Mouse (Mus musculus): ENCODE results near the gene Slc6a16. TPM values are rescaled to one million over a fixed set of nuclear protein-coding genes. Genes with fewer than 3 reads are reported as not detected.
A peak's percentile ranks its signal among the peaks of the same experiment; 100 is the strongest.

Gene Slc6a16
- polyA plus RNA-seq, 2 experiments = 0.03 TPM; not detected in 1

DNA sequence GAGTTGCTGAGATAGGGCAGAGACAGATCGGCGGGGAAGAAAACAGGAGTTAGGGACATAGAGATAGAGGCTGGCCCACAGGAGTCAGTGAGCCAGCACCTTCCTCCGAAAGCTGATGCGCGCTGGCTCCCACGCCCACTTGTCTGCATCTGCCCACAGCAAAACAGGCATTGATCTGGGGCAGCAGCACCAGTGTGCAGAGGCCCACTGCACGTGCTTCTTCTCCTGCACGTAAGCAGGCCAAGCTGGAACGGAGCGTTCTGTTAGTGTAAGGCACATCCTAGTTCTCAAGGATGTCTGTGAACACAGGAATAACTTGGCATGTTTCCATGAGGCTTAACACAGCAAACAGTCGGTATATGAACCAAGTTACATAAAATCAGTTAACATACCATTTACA lies 41.9 kb upstream of the Slc6a16 start:
- Histone ChIP-seq H3K36me3 (replicated peaks; ENCODE audit: control insufficient read depth, insufficient read depth, low read depth) (no peaks in the 10 kb centered on the region), H3K9me3 (ENCODE audit: control insufficient read depth, low read length) (no peaks in the 10 kb centered on the region), H3K4me1 (replicated peaks; ENCODE audit: control insufficient read depth in 2 of 2, insufficient read depth in 2 of 2, low read length in 1 of 2) (no peaks in the 10 kb centered on the region; a peak in 1 of 4 replicates), H3K27me3 (ENCODE audit: control insufficient read depth, insufficient read depth, low read length) (no peaks in the 10 kb centered on the region; the same call in 1 of the 2 replicates), H3K27ac (no peak overlapping the region), H3K9ac (replicated peaks) (no peak overlapping the region), H3K4me2 (ENCODE audit: low read depth) (no peak overlapping the region), H3K4me3 (ENCODE audit: insufficient read depth in 1 of 2, low read depth in 2 of 2, low read length in 2 of 2) (no peak overlapping the region)
- TF ChIP-seq EP300 (IDR thresholded peaks at IDR 0.05; ENCODE audit: low read depth) (no peak), CTCF (IDR thresholded peaks at IDR 0.05; ENCODE audit: low read depth) (no peak)
- 73% methylated on average over 11 of the region's 11 CpGs for WGBS (ENCODE audit: insufficient replicate concordance)
- DNase-seq (ENCODE audit: low read depth in 3 of 3, low spot score in 3 of 3) (no peak), ATAC-seq (ENCODE audit: insufficient read depth) (no peak)

DNA sequence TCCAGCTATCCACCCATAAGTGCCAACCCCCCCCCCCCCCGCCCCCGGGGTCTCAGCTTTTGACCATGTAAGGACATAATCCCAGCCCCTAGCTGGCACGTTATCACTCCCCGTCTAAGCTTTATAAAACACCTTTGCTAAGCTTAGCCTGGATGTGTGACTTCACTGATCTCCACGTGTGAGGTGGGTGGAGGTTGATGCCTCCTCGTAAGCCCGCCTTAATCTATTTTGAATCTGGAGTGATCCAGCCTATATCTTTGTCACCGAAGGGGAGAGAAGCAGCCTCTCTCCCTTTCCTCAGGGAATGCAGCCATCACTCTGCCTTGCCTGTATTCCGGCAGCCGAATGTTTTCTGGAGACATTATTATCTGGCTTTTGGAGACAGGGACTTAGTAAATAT lies 38.2 kb upstream of the Slc6a16 start:
- WGBS (ENCODE audit: insufficient replicate concordance) = 48% methylated on average over 10 of the region's 10 CpGs
- no peak overlapping the region for H3K27ac ChIP-seq

DNA sequence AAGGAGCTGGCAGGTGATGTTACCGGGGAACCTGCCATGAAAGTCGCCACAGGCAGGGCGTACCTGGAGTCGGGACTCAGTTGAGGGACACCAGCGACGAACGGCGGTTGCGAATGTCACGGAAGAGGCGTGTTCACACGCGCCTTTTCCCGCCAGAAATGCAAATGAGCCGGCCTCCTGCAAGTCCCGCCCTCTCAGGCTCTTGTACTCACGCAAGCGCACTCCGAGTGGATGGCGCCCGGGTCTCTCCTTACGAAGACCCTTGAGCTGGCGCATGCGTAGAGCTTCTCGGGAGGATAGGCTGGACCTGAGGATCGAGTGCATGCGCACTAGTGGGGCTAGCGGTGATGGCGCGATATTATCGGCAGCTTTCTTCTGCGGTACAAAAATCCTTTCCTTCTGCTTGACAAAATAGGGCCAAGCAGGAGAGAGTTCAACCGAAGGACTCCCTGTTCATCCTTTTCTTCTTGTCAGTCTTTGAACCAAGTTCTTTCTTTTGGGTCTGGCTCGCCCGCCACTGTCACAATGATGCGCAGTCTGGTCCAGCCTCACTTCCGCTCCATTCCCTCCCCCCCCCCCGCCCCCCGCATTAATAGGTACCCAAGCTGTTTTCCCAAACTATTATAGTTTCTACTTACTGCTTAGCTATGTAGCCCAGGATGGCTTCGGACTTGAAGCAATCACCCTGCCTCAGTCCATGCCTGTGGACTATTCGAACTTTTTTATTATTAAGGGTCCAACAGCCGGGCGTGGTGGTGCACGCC lies 36.3 kb upstream of the Slc6a16 start, which contains the start of gene Ccdc155:
TSS of gene Ccdc155 (minus strand) at position 513 of the 764 bp plus-strand sequence.
- DNase-seq (ENCODE audit: low read depth in 3 of 3, low spot score in 3 of 3) = peak; percentile 79 to 83 (median 82)
- peaks cover 0 to 7% of the 10 kb centered on the region in 2 experiments; a peak in 1 of 4 replicates for H3K4me1 ChIP-seq (replicated peaks; ENCODE audit: control insufficient read depth in 2 of 2, insufficient read depth in 2 of 2, low read length in 1 of 2)
- TF ChIP-seq CTCF (IDR thresholded peaks at IDR 0.05; ENCODE audit: low read depth) = 0 out of 2 replicates have a peak, but pooled peaks have one; percentile 10
- TF ChIP-seq EP300 (IDR thresholded peaks at IDR 0.05; ENCODE audit: low read depth) = no peak
- ATAC-seq (ENCODE audit: insufficient read depth) = peak; percentile 91
- 5% methylated on average over 44 of the region's 44 CpGs for WGBS (ENCODE audit: insufficient replicate concordance)
- H3K4me2 ChIP-seq (ENCODE audit: low read depth) = peak within 1 kb of the TSS; percentile 71
- H3K36me3 ChIP-seq (replicated peaks; ENCODE audit: control insufficient read depth, insufficient read depth, low read depth) = no peaks in the 10 kb centered on the region
- H3K4me3 ChIP-seq (ENCODE audit: insufficient read depth in 1 of 2, low read depth in 2 of 2, low read length in 2 of 2) = peak within 1 kb of the TSS; percentile 47 to 56
- H3K27me3 ChIP-seq (ENCODE audit: control insufficient read depth, insufficient read depth, low read length) = no peaks in the 10 kb centered on the region
- no peak within 1 kb of the TSS; the same call in 1 of the 2 replicates for H3K9ac ChIP-seq (replicated peaks)
- no peaks in the 10 kb centered on the region for H3K9me3 ChIP-seq (ENCODE audit: control insufficient read depth, low read length)
- no peak within 1 kb of the TSS for H3K27ac ChIP-seq

More for the DNA sequence above, 38.2 kb upstream of the Slc6a16 start:
- Histone ChIP-seq H3K36me3 (replicated peaks; ENCODE audit: control insufficient read depth, insufficient read depth, low read depth) (no peaks in the 10 kb centered on the region), H3K4me2 (ENCODE audit: low read depth) (no peak overlapping the region), H3K27me3 (ENCODE audit: control insufficient read depth, insufficient read depth, low read length) (no peaks in the 10 kb centered on the region), H3K4me1 (replicated peaks; ENCODE audit: control insufficient read depth in 2 of 2, insufficient read depth in 2 of 2, low read length in 1 of 2) (peaks cover 0 to 7% of the 10 kb centered on the region in 2 experiments; a peak in 1 of 4 replicates), H3K4me3 (ENCODE audit: insufficient read depth in 1 of 2, low read depth in 2 of 2, low read length in 2 of 2) (no peak overlapping the region), H3K9me3 (ENCODE audit: control insufficient read depth, low read length) (no peaks in the 10 kb centered on the region), H3K9ac (replicated peaks) (no peak overlapping the region)
- ATAC-seq (ENCODE audit: insufficient read depth) (no peak), DNase-seq (ENCODE audit: low read depth in 3 of 3, low spot score in 3 of 3) (no peak)
- TF ChIP-seq CTCF (IDR thresholded peaks at IDR 0.05; ENCODE audit: low read depth) = no peak
- no peak for TF ChIP-seq EP300 (IDR thresholded peaks at IDR 0.05; ENCODE audit: low read depth)

DNA sequence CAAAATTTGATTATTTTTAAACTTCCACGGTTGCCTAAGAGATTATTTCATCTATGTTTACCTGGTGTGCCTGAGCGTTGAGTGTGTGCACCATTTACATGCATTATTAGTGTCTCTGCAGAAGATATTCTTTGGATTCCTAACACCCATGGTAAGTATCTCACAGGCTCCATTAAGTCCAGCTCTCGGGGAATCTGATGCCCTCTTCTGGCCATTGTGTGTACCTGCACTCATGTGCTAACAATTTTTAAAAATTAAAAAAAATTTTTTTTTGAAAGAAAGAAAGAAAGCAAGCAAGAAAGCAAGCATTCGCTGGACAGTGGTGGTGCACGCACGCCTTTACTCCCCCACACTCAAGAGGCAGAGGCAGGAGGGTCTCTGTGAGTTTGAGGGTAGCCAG lies 32.6 kb upstream of the Slc6a16 start:
- Histone ChIP-seq H3K4me2 (ENCODE audit: low read depth) (no peak overlapping the region), H3K27ac (no peak overlapping the region), H3K9me3 (ENCODE audit: control insufficient read depth, low read length) (no peaks in the 10 kb centered on the region), H3K4me3 (ENCODE audit: insufficient read depth in 1 of 2, low read depth in 2 of 2, low read length in 2 of 2) (no peak overlapping the region), H3K27me3 (ENCODE audit: control insufficient read depth, insufficient read depth, low read length) (peaks cover 6% of the 10 kb centered on the region; the same call in 1 of the 2 replicates), H3K36me3 (replicated peaks; ENCODE audit: control insufficient read depth, insufficient read depth, low read depth) (no peaks in the 10 kb centered on the region), H3K9ac (replicated peaks) (no peak overlapping the region), H3K4me1 (replicated peaks; ENCODE audit: control insufficient read depth in 2 of 2, insufficient read depth in 2 of 2, low read length in 1 of 2) (peaks cover 13 to 23% of the 10 kb centered on the region in 2 experiments)
- WGBS (ENCODE audit: insufficient replicate concordance) = 66% methylated on average over 6 of the region's 6 CpGs
- no peak for DNase-seq (ENCODE audit: low read depth in 3 of 3, low spot score in 3 of 3)
- TF ChIP-seq CTCF (IDR thresholded peaks at IDR 0.05; ENCODE audit: low read depth) (peak; percentile 29; the same call in 1 of the 2 replicates), EP300 (IDR thresholded peaks at IDR 0.05; ENCODE audit: low read depth) (no peak)
- ATAC-seq (ENCODE audit: insufficient read depth) = no peak

DNA sequence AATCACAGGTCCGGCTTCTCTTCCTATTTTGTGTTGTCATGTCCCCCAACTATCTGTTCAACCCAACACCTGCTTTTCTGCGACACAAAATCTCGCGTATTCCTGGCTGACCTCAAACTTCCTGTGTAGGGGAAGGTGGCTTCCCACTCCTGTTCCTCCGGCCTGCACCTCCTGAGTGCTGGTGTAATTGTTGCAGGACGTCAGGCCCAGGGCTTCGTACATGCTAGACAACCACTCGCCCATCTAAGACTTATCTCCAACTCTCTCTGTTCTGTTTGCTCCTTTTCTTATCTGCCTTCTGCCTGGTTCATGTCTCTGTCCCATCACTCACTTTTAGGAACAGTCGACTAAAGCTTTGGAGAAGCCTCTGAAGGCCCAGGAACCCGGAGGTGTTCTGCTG lies 29.8 kb upstream of the Slc6a16 start:
- no peak for TF ChIP-seq EP300 (IDR thresholded peaks at IDR 0.05; ENCODE audit: low read depth)
- 11% methylated on average over 10 of the region's 10 CpGs for WGBS (ENCODE audit: insufficient replicate concordance)

More for the DNA sequence above, 29.8 kb upstream of the Slc6a16 start:
- H3K9ac ChIP-seq (replicated peaks) = no peak overlapping the region
- H3K36me3 ChIP-seq (replicated peaks; ENCODE audit: control insufficient read depth, insufficient read depth, low read depth) = no peaks in the 10 kb centered on the region
- no peaks in the 10 kb centered on the region for H3K9me3 ChIP-seq (ENCODE audit: control insufficient read depth, low read length)
- H3K4me3 ChIP-seq (ENCODE audit: insufficient read depth in 1 of 2, low read depth in 2 of 2, low read length in 2 of 2) = no peak overlapping the region
- no peak for ATAC-seq (ENCODE audit: insufficient read depth)
- H3K4me2 ChIP-seq (ENCODE audit: low read depth) = peak overlapping the region; percentile 68
- no peak for DNase-seq (ENCODE audit: low read depth in 3 of 3, low spot score in 3 of 3)
- peaks cover 13 to 19% of the 10 kb centered on the region in 2 experiments for H3K4me1 ChIP-seq (replicated peaks; ENCODE audit: control insufficient read depth in 2 of 2, insufficient read depth in 2 of 2, low read length in 1 of 2)
- peaks cover 12% of the 10 kb centered on the region for H3K27me3 ChIP-seq (ENCODE audit: control insufficient read depth, insufficient read depth, low read length)
- no peak overlapping the region for H3K27ac ChIP-seq
